Mouse (Mus musculus): ENCODE measurements around the gene Fam163a.
A peak's percentile ranks its signal among the peaks of the same experiment; 100 is the strongest.

The Fam163a gene

GRCm38 (mm10) chr1:156201069-156201468, 3.8 kb downstream of the Fam163a start:
- DNase-seq (ENCODE audit: low read depth): no peak

- no peak for DNase-seq (ENCODE audit: low read depth)
Measured at GRCm38 (mm10) chr1:156197588-156197987, 7.2 kb downstream of the Fam163a start.

DNA sequence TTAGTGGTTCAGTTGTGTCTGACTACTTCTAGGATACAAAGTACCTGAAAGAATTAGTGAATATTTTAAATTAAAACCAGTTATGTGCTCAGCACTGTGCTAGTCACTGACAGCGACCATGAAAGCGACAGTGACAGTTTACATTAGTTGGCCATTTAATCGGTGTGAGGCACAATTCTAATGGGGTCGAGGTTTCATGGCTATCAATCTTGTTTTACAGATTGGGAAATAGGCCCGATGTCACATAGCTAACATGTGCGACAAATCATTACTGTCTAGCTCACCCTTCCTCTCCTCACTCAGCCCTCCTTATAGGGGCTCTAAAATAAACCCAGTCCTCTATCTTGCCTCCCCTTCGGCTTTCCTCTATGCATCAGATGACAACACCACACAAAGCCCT, 11.5 kb downstream of the Fam163a start:
- no peak for DNase-seq (ENCODE audit: low read depth)

- DNase-seq (ENCODE audit: low read depth): no peak
Measured at GRCm38 (mm10) chr1:156192853-156193252, 12.0 kb downstream of the Fam163a start.

DNA sequence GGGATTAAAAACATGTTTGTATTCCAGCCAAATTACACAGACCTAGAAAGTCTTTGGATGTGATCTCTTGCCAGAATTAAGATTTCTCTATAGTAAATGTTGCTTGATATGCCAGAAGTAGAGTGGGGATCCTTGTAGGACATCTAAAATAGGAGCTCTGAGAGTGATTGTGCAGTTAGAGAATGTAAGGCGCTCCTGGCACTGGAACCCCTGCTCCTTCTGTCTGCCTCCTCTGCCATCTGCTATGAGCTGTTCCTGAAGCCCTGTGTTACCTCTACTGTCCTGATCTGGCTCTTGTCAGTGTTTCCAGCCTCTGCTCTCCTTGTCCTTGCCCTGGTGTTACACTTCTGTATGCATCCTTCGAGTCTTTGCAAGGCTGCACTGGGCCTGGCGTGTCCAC, 18.2 kb downstream of the Fam163a start:
- DNase-seq (ENCODE audit: low read depth): no peak

GRCm38 (mm10) chr1:156184158-156184571, 20.7 kb downstream of the Fam163a start:
- no peak for DNase-seq (ENCODE audit: low read depth)

- DNase-seq (ENCODE audit: low read depth): no peak
Measured at GRCm38 (mm10) chr1:156183176-156183958, 21.5 kb downstream of the Fam163a start.

- DNase-seq (ENCODE audit: low read depth): no peak
Measured at GRCm38 (mm10) chr1:156179875-156180274, 25.0 kb downstream of the Fam163a start.

DNA sequence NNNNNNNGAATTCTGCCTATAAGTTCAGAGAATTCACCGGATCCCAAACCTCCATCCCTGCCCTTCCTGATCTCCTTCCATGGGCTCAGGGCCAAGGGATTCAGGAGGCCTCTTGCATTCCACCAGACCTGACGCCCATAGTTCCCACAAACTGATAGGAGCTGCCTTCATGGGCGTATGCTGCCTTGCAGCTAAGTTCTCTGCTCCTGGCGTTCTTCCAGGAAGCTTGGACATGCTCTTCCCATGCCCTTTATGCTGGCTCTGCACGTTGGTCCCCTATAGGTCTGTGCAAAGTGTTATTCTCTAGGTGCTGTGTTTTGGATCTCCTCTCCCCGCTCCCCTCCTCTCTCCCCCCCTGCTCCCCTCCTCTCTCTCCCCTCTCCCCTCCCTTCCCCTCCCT, 36.1 kb downstream of the Fam163a start:
- DNase-seq (ENCODE audit: low read depth): no peak

DNA sequence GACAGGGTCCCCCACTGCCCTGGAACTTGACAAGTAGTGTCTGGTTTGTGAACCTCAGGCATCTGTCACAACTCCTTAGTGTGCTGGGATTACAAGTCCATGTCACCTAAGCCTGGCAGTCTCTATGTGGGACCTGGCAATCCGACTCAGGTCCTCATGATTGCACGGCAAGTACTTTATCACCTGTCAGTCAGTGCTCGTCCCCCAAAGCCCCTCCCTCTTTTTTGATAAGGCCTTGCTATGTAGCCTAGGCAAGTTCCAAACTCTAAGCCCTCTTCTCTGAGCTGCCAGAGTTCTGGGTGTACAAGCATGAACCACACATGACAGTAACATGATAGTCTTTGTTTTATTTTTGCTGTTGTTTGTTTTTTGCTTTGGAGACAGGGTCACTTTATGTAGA, 88.1 kb downstream of the Fam163a start:
- no peak for DNase-seq (ENCODE audit: low read depth)

DNA sequence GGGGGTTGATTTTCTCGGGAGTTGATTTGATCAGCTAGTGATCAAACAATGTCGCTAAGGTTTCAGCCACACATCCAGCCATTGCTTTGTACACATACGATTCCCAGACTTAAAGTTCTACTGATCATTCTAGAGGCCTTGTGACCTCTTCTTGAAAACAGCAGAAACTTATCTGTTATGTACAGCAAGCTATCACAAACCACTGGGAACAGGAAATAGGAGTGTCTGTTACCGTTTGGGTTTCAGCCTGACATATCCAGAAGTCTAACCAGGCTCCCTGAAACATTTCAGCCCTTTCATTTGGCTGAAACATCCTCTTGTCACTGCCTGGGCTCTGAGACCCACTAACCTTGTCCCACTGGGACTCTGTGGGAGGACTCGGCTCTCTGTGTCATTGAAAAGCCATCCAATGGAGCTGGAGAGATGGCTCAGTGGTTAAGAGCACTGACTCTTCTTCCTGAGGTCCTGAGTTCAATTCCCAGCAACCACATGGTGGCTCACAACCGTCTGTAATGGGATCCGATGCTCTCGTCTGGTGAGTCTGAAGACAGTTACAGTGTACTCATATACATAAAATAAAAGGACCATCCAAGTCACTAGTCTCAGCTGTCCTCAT, 90.8 kb downstream of the Fam163a start:
- DNase-seq (ENCODE audit: low read depth): no peak

DNA sequence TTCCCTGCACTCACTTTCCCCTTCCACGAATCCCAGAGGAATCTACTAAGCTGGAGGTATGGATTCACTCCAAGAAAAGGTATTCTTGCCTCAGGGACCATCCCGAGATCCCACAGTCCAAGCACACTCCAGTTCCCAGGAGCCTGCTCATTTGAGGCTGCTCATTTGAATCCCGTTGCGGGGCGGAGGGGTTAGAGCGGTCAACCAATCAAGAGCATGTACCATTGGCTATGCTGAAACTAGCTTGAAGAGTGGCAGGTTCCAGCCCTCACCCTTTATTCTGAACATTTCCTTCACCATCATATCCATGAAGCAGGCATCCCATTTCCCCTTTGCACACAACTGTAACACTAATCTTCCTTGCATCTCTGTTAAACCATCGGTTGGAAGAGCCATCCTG, 92.7 kb downstream of the Fam163a start:
- DNase-seq (ENCODE audit: low read depth): no peak

GRCm38 (mm10) chr1:156111728-156112127, 93.1 kb downstream of the Fam163a start:
- DNase-seq (ENCODE audit: low read depth): no peak

DNA sequence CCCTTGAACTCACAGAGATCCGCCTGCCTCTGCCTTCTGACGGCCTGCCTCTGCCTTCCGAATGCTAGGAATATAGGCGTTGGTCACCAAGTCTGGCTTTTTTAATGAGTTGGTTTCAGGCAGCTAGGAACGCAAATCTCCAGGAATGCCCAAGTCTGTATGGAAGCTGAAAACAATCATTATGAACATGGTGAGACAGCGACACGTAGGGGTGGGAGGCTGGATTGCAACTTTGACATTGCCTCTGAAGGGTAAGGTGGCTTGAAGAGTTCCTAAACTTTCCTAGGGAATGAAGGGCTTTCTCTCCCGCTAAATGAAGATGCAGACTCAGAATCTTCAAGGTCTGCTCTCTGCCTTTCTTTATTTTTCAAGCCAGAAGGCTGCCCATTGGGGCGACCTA, 93.7 kb downstream of the Fam163a start:
- DNase-seq (ENCODE audit: low read depth): no peak

GRCm38 (mm10) chr1:156108400-156108799, 96.4 kb downstream of the Fam163a start:
- DNase-seq (ENCODE audit: low read depth): no peak

DNA sequence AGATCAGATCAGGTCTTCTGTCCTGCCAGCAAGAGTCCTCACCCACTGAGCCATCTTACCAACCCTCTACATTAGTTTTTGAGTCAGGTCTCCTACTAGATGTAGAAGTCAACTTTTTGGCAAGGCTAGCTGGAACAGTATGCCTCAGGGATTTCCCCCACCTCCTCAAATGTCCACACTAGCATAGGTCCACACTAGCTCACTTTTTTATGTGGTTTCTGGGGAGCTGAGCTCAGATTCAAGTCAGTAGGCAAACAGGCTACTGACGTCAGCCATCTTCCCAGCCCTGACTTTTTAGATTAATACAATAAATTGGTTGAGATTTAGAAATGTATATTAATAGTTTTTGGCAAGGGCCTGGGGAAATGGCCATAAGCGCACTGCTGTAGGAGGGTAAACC, 97.4 kb downstream of the Fam163a start:
- DNase-seq (ENCODE audit: low read depth): peak; percentile 17

GRCm38 (mm10) chr1:156105381-156105780, 99.4 kb downstream of the Fam163a start:
- no peak for DNase-seq (ENCODE audit: low read depth)

DNA sequence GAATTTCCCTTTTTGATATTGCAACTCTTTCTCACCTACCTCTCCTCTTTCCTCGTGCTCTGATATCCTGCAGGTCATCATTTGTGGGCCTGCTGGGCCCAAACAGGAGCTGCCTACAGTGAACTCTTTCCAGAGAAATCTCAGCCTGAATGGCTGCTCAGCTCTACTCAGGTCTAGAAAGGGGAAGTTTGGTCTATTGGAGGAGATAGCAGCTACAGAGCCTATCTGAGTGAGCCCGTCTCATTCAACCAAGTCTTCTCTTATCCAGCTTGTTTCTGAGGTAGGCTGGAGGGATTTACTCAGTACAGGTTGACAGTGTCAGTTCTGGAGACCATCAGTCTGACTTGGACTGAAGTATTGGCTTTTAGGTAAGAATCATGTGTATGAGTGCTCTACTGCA, 101.1 kb downstream of the Fam163a start:
- DNase-seq (ENCODE audit: low read depth): no peak

DNA sequence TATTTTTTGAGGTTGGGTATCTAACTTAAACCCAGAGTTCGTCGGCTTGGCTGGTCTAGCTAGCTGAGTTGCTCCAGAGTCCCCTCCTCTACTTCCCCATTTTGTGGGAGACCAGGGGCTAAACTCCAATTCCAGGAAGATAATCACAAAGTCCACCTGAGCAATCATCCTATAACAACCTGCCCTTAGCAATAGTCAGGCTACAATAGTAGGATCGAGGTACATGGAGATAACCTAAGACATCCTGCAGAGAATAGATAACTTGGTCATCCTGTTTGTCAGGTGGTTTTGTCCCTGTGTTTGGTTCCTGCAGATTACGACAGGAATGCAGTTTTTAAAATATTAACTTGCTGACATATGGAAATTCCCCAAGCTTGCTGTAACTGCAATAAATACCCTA, 113.0 kb downstream of the Fam163a start:
- DNase-seq (ENCODE audit: low read depth): no peak

GRCm38 (mm10) chr1:156090042-156090441, 114.8 kb downstream of the Fam163a start:
- DNase-seq (ENCODE audit: low read depth): no peak

GRCm38 (mm10) chr1:156089561-156089960, 115.3 kb downstream of the Fam163a start:
- DNase-seq (ENCODE audit: low read depth): no peak

DNA sequence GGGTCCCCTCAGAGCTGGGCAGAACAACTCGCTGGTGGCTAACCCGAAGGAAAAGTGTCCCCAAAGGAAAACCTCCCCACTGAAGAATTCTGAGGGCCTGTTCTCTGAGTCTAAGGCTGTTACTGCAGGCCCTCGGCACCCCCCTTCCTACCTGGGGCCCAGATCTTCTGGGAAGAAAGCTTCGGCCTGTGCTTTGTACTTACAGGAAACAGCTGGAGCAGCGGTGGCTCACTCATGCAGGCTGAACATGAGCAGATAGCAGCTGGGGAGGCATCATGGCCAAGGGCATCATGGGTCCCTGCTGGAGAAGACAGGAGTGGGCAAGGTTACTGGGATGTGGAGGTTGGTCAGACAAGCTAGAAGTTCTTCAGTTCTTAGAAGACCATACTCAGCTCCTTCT, 117.2 kb downstream of the Fam163a start:
- DNase-seq (ENCODE audit: low read depth): no peak

GRCm38 (mm10) chr1:156085770-156086169, 119.1 kb downstream of the Fam163a start:
- peak; percentile 72 for DNase-seq (ENCODE audit: low read depth)

DNA sequence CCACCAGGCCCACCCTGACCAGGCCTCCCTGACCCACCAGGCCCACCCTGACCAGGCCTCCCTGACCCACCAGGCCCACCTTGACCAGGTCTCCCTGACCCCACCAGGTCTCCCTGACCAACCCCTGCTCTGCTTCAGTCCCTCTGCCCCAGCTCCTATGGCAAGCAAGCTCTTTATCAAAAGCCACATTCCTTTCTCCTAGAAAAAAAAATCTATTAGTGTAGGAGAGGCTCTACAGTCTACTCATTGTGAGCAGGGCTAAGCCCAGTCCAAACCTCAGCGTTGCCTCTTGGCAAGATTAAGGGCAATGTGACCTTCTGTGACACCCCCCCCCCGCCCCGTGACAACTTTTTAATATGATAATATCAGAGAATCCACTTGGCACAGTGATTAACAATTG, 120.2 kb downstream of the Fam163a start:
- DNase-seq (ENCODE audit: low read depth): no peak
